Mouse (Mus musculus) liver, embryonic 11.5 days (tissue): ENCODE measurements at regions not wholly inside any gene's neighbourhood (a gene's known extent, or its start where the extent isn't known, plus 50 kb on each side); places are given as distances from the start of the nearest gene placed in this dataset.

Source experiments
- ATAC-seq: fragments of 200-750 bp; cut with Nextera tagmentation; replicated peaks from 2 replicates; pipeline ENCODE4 v1.8.0; 2017; ENCODE audit warnings: moderate number of reproducible peaks, mild to moderate bottlenecking, moderate TSS enrichment, moderate library complexity; ENCODE audit not compliant: low FRiP score
- DNase-seq: peaks from one replicate; pipeline ENCODE4 v3.0.0-alpha.2; 2017; ENCODE audit warnings: low spot score
- H3K27ac ChIP-seq: fragments of 300-500 bp; sonication (generic); 2 replicates; pipeline ENCODE4 v1.5.1; 2014; ENCODE audit warnings: mild to moderate bottlenecking, low read depth, low read length, control low read depth
- H3K27me3 ChIP-seq: fragments of 300-500 bp; sonication (generic); replicated peaks from 2 replicates; pipeline ENCODE4 v1.6.1; 2014; ENCODE audit warnings: low read length, mixed read lengths; ENCODE audit not compliant: control insufficient read depth, insufficient read depth
- H3K36me3 ChIP-seq: fragments of 300-500 bp; sonication (generic); 2 replicates; pipeline ENCODE4 v1.6.1; 2014; ENCODE audit warnings: mild to moderate bottlenecking, low read length, moderate library complexity, mixed read lengths; ENCODE audit not compliant: control insufficient read depth, insufficient read depth
- H3K4me1 ChIP-seq: fragments of 300-500 bp; sonication (generic); replicated peaks from 2 replicates; pipeline ENCODE4 v1.6.1; 2014; ENCODE audit warnings: low read length, mixed read lengths; ENCODE audit not compliant: control insufficient read depth, insufficient read depth
- H3K4me2 ChIP-seq: fragments of 300-500 bp; sonication (generic); 2 replicates; pipeline ENCODE4 v1.6.1; 2014; ENCODE audit warnings: mild to moderate bottlenecking, control low read depth, moderate library complexity
- H3K4me3 ChIP-seq: fragments of 300-500 bp; sonication (generic); 2 replicates; pipeline ENCODE4 v1.5.1; 2014; ENCODE audit warnings: low read depth, low read length, control low read depth
- H3K9ac ChIP-seq: fragments of 300-500 bp; sonication (generic); 2 replicates; pipeline ENCODE4 v1.6.1; 2014; ENCODE audit warnings: low read depth, low read length, control low read depth
- H3K9me3 ChIP-seq: fragments of 300-500 bp; sonication (generic); 2 replicates; pipeline ENCODE4 v1.6.1; 2016; ENCODE audit warnings: low read length, inconsistent platforms, mixed read lengths; ENCODE audit not compliant: control insufficient read depth
- WGBS: fragments of 180-500 bp; shearing (Covaris S2); extraction: QIAGEN DNeasy Blood & Tissue Kit; methylation state at CpG from one replicate; pipeline ENCODE4 v1.1.7; 2014; 5-methylcytosine and 5-hydroxymethylcytosine counted together

DNA sequence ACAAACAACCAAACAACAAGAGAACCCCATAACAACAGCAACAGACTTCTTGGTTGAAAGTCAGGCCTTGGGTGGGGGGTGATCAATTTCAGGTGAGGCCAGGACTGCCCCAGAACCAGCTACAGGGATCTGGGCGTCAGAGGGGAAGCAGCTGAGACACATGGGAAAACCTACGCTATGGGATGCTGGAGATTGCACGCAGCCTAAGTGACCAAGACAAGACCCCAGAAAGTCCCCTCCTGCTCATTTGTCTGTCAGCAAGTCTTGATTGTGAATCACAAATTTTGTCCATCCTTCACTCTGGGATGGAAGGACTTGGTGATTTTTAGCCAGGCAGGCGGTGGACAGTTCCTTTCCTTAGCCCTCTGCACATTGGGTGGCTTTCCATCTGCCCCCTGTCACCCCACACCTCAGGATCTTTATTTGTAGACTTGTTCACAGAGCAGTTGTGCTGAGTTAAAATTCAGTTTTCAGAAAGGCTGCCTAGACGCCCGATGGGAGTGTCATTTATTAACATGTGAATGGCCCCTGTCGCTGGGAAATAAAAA lies 330.9 kb upstream of the Dio3 start:
- Histone ChIP-seq H3K36me3 (no peaks in the 10 kb centered on the region), H3K9ac (no peak overlapping the region), H3K27ac (no peak overlapping the region), H3K9me3 (no peaks in the 10 kb centered on the region; the same call in 1 of the 2 replicates), H3K4me1 (peaks cover 5% of the 10 kb centered on the region), H3K4me3 (no peak overlapping the region), H3K27me3 (no peaks in the 10 kb centered on the region), H3K4me2 (no peak overlapping the region)
- no peak for ATAC-seq
- DNase-seq: no peak
- WGBS: 47% methylated on average over 7 of the region's 7 CpGs

DNA sequence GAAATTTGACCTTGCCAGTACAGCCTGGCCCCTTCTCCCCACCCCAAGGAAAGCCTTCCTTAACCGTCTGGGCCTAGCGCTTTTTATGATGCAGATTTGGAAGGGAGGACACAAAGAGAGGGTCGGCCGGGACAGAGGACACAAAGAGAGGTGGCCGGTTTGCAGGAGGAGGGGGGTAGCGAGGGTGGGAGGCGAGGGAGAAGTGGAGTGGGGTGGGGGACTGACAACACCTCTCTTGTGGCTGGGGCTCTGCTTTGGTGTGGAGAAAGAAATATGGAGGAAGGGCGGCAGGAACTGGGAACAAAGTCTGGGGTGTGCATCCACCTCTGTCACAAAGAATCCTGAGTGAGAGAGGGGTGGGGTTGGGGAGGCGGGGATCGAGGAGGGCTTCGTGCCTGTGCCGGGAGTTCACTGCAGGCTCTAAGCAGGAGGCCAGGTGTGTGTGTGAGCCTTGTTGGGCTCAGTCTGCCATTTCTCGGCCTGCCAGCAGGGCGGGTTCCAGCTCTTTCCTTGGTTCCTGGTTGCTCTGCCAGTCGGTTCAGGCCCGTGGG lies 330.4 kb upstream of the Dio3 start:
- no peaks in the 10 kb centered on the region; the same call in 1 of the 2 replicates for H3K9me3 ChIP-seq
- DNase-seq (no peak), ATAC-seq (no peak)
- H3K4me1 ChIP-seq: peaks cover 5% of the 10 kb centered on the region
- no peaks in the 10 kb centered on the region for H3K27me3 ChIP-seq
- no peak overlapping the region for H3K4me2 ChIP-seq
- no peak overlapping the region for H3K27ac ChIP-seq
- H3K36me3 ChIP-seq: no peaks in the 10 kb centered on the region
- H3K9ac ChIP-seq: no peak overlapping the region
- WGBS: 42% methylated on average over 16 of the region's 16 CpGs
- no peak overlapping the region for H3K4me3 ChIP-seq

- no peak overlapping the region for H3K4me2 ChIP-seq
- peaks cover 5% of the 10 kb centered on the region for H3K4me1 ChIP-seq
- no peak overlapping the region for H3K4me3 ChIP-seq
- no peaks in the 10 kb centered on the region for H3K9me3 ChIP-seq
- DNase-seq (no peak), ATAC-seq (no peak)
- H3K27ac ChIP-seq: no peak overlapping the region
- H3K9ac ChIP-seq: no peak overlapping the region
- WGBS: 74% methylated on average over 17 of the region's 17 CpGs
- no peaks in the 10 kb centered on the region for H3K27me3 ChIP-seq
- no peaks in the 10 kb centered on the region for H3K36me3 ChIP-seq
These were observed 329.5 kb upstream of the Dio3 start for GRCm38 (mm10) chr12:109949231-109949965.

DNA sequence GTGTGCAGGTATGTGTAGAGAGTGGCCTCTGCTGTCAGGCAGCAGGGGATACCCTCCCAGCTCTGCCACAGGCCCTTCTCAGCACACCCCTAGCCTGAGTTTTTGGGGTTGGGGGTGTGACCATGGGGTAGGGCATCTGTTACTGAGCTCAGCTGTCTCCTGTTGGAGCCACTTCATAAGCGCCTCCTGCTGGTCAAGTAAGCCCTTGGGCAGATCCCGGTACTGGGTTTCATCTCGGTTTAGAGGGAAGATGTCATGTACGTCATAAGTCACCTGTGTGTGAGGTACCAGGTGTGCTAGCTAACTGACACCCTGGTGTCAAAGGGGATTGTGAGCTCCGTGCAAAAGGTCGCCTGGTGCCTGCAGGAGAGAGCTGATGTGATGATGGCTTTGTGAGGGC lies 328.2 kb upstream of the Dio3 start:
- H3K36me3 ChIP-seq: no peaks in the 10 kb centered on the region
- ATAC-seq (0 out of 2 replicates have a peak, but pooled peaks have one; percentile 9), DNase-seq (no peak)
- H3K9me3 ChIP-seq: no peaks in the 10 kb centered on the region
- no peak overlapping the region for H3K4me2 ChIP-seq
- no peak overlapping the region for H3K9ac ChIP-seq
- H3K27me3 ChIP-seq: no peaks in the 10 kb centered on the region
- H3K27ac ChIP-seq: no peak overlapping the region
- 49% methylated on average over 6 of the region's 6 CpGs for WGBS
- no peak overlapping the region for H3K4me3 ChIP-seq
- H3K4me1 ChIP-seq: peaks cover 5% of the 10 kb centered on the region

DNA sequence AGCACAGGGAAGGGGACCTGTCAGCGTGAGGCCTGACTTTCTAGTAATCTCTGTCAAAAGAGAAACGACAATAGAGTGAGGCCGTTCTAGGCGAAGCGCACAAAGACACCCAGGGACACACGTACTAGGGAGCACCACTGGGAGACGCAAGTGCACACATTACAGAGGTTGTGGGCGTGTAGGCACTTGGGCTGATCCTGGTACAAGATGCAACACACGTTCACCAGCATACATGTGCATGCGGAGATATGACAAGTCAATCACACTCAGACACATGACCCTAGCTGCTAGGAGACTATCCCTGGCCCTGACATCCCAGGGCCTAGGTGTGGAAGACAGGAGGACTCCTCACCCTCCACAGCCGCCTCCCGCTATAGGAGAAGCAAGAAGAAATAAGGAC lies 327.4 kb upstream of the Dio3 start:
- DNase-seq (no peak), ATAC-seq (peak; percentile 29)
- Histone ChIP-seq H3K4me1 (peaks cover 5% of the 10 kb centered on the region), H3K27me3 (no peaks in the 10 kb centered on the region), H3K27ac (peak overlapping the region; percentile 40), H3K4me3 (no peak overlapping the region), H3K9ac (no peak overlapping the region), H3K9me3 (no peaks in the 10 kb centered on the region), H3K4me2 (no peak overlapping the region), H3K36me3 (no peaks in the 10 kb centered on the region)
- WGBS: 82% methylated on average over 12 of the region's 12 CpGs

- no peak overlapping the region for H3K9ac ChIP-seq
These were observed 326.9 kb upstream of the Dio3 start for GRCm38 (mm10) chr12:109951884-109952456.

DNA sequence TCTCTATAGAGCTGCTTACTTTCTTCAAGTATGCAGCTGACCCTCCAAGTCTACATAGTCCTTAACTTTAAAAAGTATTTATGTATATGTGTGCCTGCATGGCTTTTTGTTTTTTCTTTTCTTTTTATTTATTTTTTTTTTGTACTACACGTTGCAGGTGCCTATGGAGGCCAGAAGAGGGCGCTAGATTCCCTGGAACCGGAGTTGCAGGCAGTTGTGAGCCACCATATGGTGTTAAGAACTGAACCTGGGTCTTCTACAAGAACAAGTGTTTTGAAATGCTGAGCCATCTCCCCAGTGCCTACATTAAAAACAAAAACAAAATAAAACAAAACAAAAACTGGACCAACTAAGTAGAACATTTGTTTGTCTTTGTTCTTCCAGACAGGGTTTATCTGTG lies 325.9 kb upstream of the Dio3 start:
- Histone ChIP-seq H3K4me2 (no peak overlapping the region), H3K27ac (no peak overlapping the region), H3K9me3 (no peaks in the 10 kb centered on the region), H3K36me3 (no peaks in the 10 kb centered on the region), H3K9ac (no peak overlapping the region), H3K4me1 (peaks cover 5% of the 10 kb centered on the region), H3K4me3 (no peak overlapping the region), H3K27me3 (no peaks in the 10 kb centered on the region)
- no peak for DNase-seq
- 40% methylated on average over 3 of the region's 3 CpGs for WGBS
- ATAC-seq: no peak

More at GRCm38 (mm10) chr12:109951884-109952456, 326.9 kb upstream of the Dio3 start:
- Histone ChIP-seq H3K27ac (peak overlapping the region; percentile 40), H3K27me3 (no peaks in the 10 kb centered on the region), H3K4me3 (no peak overlapping the region), H3K4me2 (no peak overlapping the region), H3K9me3 (no peaks in the 10 kb centered on the region), H3K4me1 (peaks cover 5% of the 10 kb centered on the region), H3K36me3 (no peaks in the 10 kb centered on the region)
- ATAC-seq (peak; percentile 90), DNase-seq (no peak)
- 62% methylated on average over 10 of the region's 10 CpGs for WGBS

GRCm38 (mm10) chr12:109957305-109957704 lies 321.6 kb upstream of the Dio3 start:
- Histone ChIP-seq H3K9ac (no peak overlapping the region), H3K27me3 (no peaks in the 10 kb centered on the region), H3K36me3 (no peaks in the 10 kb centered on the region), H3K4me2 (no peak overlapping the region), H3K4me1 (no peaks in the 10 kb centered on the region), H3K27ac (no peak overlapping the region), H3K9me3 (no peaks in the 10 kb centered on the region), H3K4me3 (no peak overlapping the region)
- no peak for DNase-seq
- WGBS: 90% methylated on average over 3 of the region's 3 CpGs
- ATAC-seq: no peak
